Mouse (Mus musculus) lung, adult 2 months (tissue): ENCODE results near the gene Kcnip1. TPM values are rescaled to one million over a fixed set of nuclear protein-coding genes. Genes with fewer than 3 reads are reported as not detected.

ENCODE experiments used
- DNase-seq: peaks from one replicate; pipeline ENCODE4 v3.0.0; 2022
- H3K4me1 ChIP-seq: fragments of 200-500 bp; 2 replicates; pipeline ENCODE4 v1.6.1; 2011; ENCODE audit warnings: low read length; ENCODE audit not compliant: control insufficient read depth, insufficient read depth
- H3K4me3 ChIP-seq: fragments of 200-500 bp; replicated peaks from 2 replicates; pipeline ENCODE3; 2011; ENCODE audit warnings: low read depth, mild to moderate bottlenecking, control low read depth, low read length; ENCODE audit errors: extremely low read depth
- CTCF ChIP-seq: fragments of 200-500 bp; IDR thresholded peaks from 2 replicates; pipeline ENCODE4 v1.5.1; 2011; ENCODE audit warnings: mild to moderate bottlenecking, low read length, control low read depth; ENCODE audit not compliant: insufficient read depth
- POLR2A ChIP-seq: fragments of 200-500 bp; IDR thresholded peaks from 2 replicates; pipeline ENCODE4 v1.6.1; 2011; ENCODE audit warnings: low read depth, mild to moderate bottlenecking, control low read depth, low read length, borderline replicate concordance; ENCODE audit errors: extremely low read depth
- WGBS: fragments of 180-500 bp; shearing (Covaris S2); methylation state at CpG from one replicate; pipeline ENCODE4 v1.1.7; 2018; 5-methylcytosine and 5-hydroxymethylcytosine counted together
- polyA plus RNA-seq: library from polyadenylated mRNA; depleted of rRNA; stranded (reverse); fragments of >200 nt; gene quantifications from 2 replicates; pipeline ENCODE4 v1.2.3, GENCODE M21; 2012; rRNA removed

Kcnip1 gene
- 0.08 and 0.13 TPM in 2 replicates for polyA plus RNA-seq

DNA sequence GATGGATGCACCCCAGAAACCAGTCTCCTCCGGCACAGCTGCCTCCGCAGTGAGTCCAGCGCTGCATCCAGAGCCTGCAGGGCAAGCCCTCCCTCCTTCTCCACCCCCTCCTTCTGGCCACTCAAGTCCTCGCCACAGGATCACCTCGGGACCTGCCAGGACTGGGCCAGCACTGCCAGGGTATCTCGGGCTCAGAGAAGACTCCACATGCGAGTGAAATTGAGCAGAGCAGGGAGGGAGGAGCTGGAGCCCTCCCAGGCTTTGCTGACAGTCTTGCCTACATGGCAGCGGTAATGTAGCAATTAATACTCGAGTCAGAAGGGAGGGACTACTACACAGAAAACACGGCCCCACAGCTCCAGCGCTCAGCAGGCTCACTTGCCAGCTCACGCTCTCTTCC lies at the start of gene Kcnip1:
Gene Kcnip1 (minus strand): TSS at position 215 of the 400 bp plus-strand sequence.
- 26% methylated on average over 12 of the region's 12 CpGs for WGBS
- TF ChIP-seq CTCF: no peak
- TF ChIP-seq POLR2A: no peak
- Histone ChIP-seq H3K4me3 (no peak within 1 kb of the TSS), H3K4me1 (no peaks in the 10 kb centered on the region)
- DNase-seq: no peak

DNA sequence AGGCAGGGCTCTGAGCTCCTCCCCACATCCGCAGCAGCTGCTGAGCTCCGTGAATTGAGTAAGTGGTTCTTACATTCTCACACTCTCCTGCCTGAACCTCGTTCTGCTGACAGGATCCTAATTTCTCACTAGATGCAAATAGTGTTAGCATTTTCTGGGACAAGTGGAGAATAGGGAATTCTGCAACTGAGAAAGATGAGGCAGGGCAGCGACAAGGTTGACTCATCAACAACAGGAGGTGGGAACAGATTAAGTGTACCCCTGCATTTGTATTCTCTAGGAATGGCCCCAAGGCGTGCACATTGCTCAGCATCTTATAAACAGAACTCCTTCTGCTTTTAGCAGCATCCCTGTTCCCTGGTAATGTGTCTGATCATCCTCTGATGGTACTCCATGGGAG lies 47.1 kb upstream of the Kcnip1 start:
- WGBS: 74% methylated on average over 5 of the region's 5 CpGs
- TF ChIP-seq POLR2A (no peak), CTCF (no peak)
- DNase-seq: no peak
- H3K4me1 ChIP-seq: no peaks in the 10 kb centered on the region
- no peak overlapping the region for H3K4me3 ChIP-seq

DNA sequence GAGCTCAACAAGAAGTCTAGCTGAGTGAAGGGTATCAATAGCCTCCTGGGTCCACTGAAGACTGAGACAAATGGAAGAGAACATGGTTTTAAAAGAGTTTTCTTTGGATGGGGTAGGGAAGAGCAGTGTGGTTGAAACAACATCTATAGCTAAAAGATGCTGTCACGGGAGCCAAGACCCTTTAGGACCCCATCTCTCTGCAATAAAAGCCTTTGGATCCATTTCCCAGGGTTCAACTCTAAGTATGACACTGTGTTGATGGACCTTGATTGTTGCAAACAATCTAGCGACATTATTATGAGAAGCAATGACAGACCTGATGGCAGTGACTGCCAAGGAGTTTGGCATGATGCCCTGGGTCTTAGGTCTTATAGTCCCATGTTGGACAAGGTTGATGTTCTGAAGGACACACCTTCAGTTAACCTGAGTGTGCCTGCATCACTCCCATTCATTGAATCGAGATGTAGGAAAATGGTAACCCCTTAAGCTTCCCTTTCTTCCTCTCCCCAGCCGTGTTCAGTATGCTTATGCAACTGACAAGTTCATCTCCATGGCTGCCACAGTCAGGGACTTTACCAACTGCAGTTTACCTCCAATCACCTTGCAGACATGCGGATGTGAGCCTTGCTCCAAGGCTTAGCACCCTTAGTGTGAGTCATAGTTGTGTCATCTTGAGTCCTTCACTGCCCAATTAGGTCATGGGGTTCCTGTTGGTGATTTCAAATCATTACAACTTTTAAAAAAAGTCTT lies 43.1 kb upstream of the Kcnip1 start:
- no peak for TF ChIP-seq POLR2A
- no peak for TF ChIP-seq CTCF
- no peak overlapping the region for H3K4me3 ChIP-seq
- 74% methylated on average over 5 of the region's 5 CpGs for WGBS
- peaks cover 2% of the 10 kb centered on the region; the same call in 1 of the 2 replicates for H3K4me1 ChIP-seq
- DNase-seq: no peak

DNA sequence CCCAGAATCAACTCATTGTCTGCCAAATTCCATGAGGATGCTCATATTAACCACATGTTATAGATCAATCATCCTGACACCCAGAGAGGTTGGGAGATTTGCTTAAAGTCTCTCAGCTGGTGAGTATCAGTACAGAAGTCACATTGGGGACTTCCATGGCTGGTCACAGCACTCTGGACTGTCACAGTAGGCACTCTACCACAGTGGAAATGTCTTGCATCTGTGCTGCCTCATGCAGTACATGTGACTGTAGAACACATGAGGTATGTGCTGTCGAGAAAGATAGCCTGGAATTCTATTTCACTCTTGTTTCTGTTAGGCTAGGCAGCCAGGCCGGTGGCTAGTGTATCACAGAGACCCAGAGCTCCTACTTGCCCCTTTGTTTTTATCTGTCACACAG lies 41.8 kb upstream of the Kcnip1 start:
- H3K4me1 ChIP-seq: peaks cover 2% of the 10 kb centered on the region; the same call in 1 of the 2 replicates
- no peak overlapping the region for H3K4me3 ChIP-seq
- no peak for DNase-seq
- TF ChIP-seq CTCF: no peak
- no peak for TF ChIP-seq POLR2A
- 63% methylated on average over 2 of the region's 2 CpGs for WGBS

DNA sequence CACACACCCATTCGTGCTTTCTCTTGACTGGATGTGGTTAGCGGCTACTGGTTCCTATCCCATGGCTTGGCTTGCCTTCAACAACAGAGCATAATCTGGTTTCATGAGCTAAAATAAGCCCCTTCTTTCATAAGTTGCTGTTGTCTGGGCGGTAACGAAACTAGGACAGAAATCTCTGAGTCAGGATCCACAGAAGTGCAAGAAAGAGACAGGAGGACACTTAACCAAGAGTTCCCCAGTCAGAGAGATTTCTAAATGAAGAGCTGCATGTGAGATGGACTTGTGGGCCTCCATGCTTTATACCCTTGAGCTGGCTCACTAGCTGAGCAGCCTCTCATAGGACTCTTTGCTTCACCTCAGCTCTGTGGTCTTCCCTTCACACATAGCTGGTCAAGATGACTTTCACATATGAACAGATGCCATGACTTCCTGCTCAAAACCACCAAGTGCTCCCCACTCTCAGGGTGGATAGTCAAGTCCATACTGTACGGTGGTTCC lies 41.1 kb upstream of the Kcnip1 start:
- TF ChIP-seq POLR2A (no peak), CTCF (no peak)
- 72% methylated on average over 5 of the region's 5 CpGs for WGBS
- H3K4me1 ChIP-seq: peaks cover 2% of the 10 kb centered on the region; the same call in 1 of the 2 replicates
- no peak overlapping the region for H3K4me3 ChIP-seq
- no peak for DNase-seq

DNA sequence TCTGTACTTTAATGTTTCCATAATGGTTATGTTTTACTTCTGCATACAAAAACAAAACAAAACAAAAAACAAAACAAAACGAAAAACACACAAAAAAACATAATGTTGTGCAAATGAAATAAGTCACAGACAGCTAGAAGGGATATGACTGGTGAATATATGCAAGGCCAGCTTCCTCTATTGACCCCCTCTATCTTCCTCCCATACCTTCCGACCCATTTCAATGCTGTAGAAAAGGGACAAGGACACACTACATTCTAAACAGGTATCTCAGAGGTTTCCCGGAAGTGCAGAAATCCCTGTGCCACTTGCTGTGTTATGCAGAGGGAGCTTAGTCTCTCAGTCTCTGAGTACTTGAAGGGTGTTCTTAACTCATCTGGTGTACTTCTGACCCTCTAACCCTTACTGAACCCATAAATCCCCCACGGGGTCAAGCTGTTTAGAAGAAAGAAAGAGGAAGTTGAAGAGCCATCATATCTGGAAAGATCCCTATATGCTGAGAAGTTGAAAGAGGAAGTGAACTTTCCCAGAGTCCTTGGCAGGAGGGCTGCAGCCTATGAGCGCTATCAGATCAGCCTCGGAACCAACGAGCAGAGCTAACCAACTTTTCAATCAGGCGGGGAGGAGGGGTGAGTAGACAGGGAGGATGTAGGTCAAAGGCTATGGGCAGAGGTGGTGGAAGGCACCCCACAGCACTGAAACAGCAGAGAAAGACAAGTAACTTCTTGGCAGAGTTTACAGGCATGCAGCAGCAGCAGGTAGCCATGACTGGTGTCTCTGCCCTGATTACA lies 38.3 kb upstream of the Kcnip1 start:
- Histone ChIP-seq H3K4me1 (peaks cover 2% of the 10 kb centered on the region; the same call in 1 of the 2 replicates), H3K4me3 (no peak overlapping the region)
- TF ChIP-seq POLR2A (no peak), CTCF (no peak)
- no peak for DNase-seq
- WGBS: 32% methylated on average over 8 of the region's 8 CpGs

DNA sequence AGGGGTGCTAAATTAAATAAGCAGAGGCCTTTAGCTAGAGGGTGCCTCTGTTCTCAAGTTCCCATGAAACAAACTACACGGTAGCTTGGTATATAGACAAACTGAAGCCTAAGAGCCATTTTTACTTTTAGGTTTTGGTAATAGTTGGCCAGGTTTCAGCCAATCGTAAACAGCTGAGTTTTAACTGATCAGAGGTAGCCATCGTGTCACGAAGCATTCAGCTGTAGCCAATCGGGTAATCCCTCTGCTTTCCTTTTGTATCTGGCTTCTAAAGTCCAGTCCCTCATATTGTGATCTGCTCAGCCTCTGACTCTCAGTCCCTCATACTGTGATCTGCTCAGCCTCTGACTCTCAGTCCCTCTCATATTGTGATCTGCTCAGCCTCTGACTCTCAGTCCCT lies 36.7 kb upstream of the Kcnip1 start:
- WGBS: 73% methylated on average over 5 of the region's 5 CpGs
- Histone ChIP-seq H3K4me1 (peaks cover 2% of the 10 kb centered on the region; the same call in 1 of the 2 replicates), H3K4me3 (no peak overlapping the region)
- DNase-seq: no peak
- TF ChIP-seq CTCF (no peak), POLR2A (no peak)

DNA sequence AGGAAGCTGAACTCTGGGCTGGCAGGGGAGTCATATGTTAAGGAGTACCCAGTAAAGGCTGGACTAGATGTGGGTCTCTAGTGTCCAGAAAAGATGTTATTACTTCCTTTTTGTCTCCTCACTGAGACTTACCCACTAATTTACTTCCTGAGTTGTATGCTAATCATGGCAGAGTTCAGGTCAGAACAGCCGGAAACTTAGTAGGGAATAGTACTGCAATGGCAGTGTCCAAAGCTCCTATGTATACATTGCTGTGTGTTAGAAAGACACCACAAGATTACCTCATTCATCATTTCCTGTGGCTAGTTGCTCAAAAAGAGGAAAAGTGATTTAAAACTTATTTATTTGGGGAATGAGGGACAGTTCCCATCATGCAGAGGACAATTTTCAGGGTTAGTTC lies 32.1 kb upstream of the Kcnip1 start:
- no peak overlapping the region for H3K4me3 ChIP-seq
- TF ChIP-seq CTCF: no peak
- no peak for TF ChIP-seq POLR2A
- no peaks in the 10 kb centered on the region for H3K4me1 ChIP-seq
- no peak for DNase-seq
- WGBS: 55% methylated on average over 1 of the region's 1 CpGs

DNA sequence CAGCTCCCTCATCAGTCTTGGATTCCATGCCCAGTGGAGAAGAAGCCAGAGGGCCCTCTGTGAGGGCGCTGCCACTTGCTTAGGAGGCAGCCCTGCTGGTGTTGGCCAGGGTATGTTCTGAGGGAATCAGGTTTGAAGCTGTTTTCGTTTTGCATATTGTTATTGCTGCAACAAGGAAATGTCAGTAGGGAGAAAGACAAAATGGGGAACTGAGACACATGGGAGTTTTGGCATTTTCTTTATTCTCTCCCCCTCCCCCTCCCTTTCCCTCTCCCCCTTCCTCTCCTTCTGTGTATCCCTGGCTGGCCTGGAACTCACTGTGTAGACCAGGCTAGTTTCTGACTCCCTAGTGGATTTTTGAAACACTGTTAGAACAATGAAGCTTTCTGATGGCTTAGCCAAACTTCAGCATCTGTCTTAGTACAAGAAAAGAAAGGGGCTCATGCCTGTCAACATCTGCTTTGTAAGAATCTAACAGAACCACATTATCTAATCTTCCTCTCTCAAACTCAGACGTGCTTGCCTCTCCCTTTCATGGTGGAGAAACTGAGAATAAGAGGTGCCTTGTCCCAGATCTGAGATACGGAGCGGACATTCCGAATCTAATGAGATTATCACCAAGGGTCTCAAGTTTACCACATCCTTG lies 19.2 kb upstream of the Kcnip1 start:
- Histone ChIP-seq H3K4me3 (no peak overlapping the region), H3K4me1 (no peaks in the 10 kb centered on the region)
- DNase-seq: no peak
- TF ChIP-seq CTCF (no peak), POLR2A (no peak)
- 71% methylated on average over 6 of the region's 6 CpGs for WGBS
